Mouse (Mus musculus): ENCODE data around the gene Ndufs6.

Gene Ndufs6

GRCm38 (mm10) chr13:73327827-73328698 lies at the start of gene Ndufs6, which contains the start of gene Mrpl36:
Gene Ndufs6 (minus strand): TSS chr13:73328542.
Gene Mrpl36 (plus strand): TSS chr13:73328513.
- Histone ChIP-seq H3K4me1 (replicated peaks; ENCODE audit: low read depth, low read length) (peaks cover 79% of the 10 kb centered on the region), H3K36me3 (ENCODE audit: insufficient read depth, low read length) (peaks cover 57% of the 10 kb centered on the region), H3K4me3 (replicated peaks; ENCODE audit: low read length) (peak within 1 kb of the TSS; percentile 98), H3K27me3 (ENCODE audit: insufficient read depth, low read length) (no peaks in the 10 kb centered on the region), H3K9me3 (ENCODE audit: low read length) (no peaks in the 10 kb centered on the region)
- TF ChIP-seq NANOG (IDR thresholded peaks at IDR 0.05; ENCODE audit: borderline replicate concordance, low read length) (no peak), POU5F1 (IDR thresholded peaks at IDR 0.05; ENCODE audit: borderline replicate concordance, low read length) (no peak), CTCF (conservative IDR thresholded peaks at IDR 0.05; ENCODE audit: low read length) (no peak)

GRCm38 (mm10) chr13:73377637-73378036 lies 49.3 kb upstream of the Ndufs6 start:
- TF ChIP-seq CTCF (conservative IDR thresholded peaks at IDR 0.05; ENCODE audit: low read length): no peak
- TF ChIP-seq POU5F1 (IDR thresholded peaks at IDR 0.05; ENCODE audit: borderline replicate concordance, low read length): no peak
- TF ChIP-seq NANOG (IDR thresholded peaks at IDR 0.05; ENCODE audit: borderline replicate concordance, low read length): no peak
- Histone ChIP-seq H3K4me1 (replicated peaks; ENCODE audit: low read depth, low read length) (0 out of 2 replicates have a peak, but pooled peaks cover 4% of the 10 kb centered on the region), H3K36me3 (ENCODE audit: insufficient read depth, low read length) (no peaks in the 10 kb centered on the region), H3K27me3 (ENCODE audit: insufficient read depth, low read length) (0 out of 2 replicates have a peak, but pooled peaks cover 4% of the 10 kb centered on the region), H3K4me3 (replicated peaks; ENCODE audit: low read length) (no peak overlapping the region), H3K9me3 (ENCODE audit: low read length) (no peaks in the 10 kb centered on the region)

GRCm38 (mm10) chr13:73374612-73375011 lies 46.3 kb upstream of the Ndufs6 start:
- Histone ChIP-seq H3K36me3 (ENCODE audit: insufficient read depth, low read length) (no peaks in the 10 kb centered on the region), H3K4me3 (replicated peaks; ENCODE audit: low read length) (no peak overlapping the region), H3K27me3 (ENCODE audit: insufficient read depth, low read length) (0 out of 2 replicates have a peak, but pooled peaks cover 4% of the 10 kb centered on the region), H3K9me3 (ENCODE audit: low read length) (no peaks in the 10 kb centered on the region), H3K4me1 (replicated peaks; ENCODE audit: low read depth, low read length) (no peaks in the 10 kb centered on the region)
- no peak for TF ChIP-seq CTCF (conservative IDR thresholded peaks at IDR 0.05; ENCODE audit: low read length)
- no peak for TF ChIP-seq POU5F1 (IDR thresholded peaks at IDR 0.05; ENCODE audit: borderline replicate concordance, low read length)
- no peak for TF ChIP-seq NANOG (IDR thresholded peaks at IDR 0.05; ENCODE audit: borderline replicate concordance, low read length)

GRCm38 (mm10) chr13:73373367-73373766 lies 45.0 kb upstream of the Ndufs6 start:
- Histone ChIP-seq H3K36me3 (ENCODE audit: insufficient read depth, low read length) (no peaks in the 10 kb centered on the region), H3K4me1 (replicated peaks; ENCODE audit: low read depth, low read length) (no peaks in the 10 kb centered on the region), H3K9me3 (ENCODE audit: low read length) (no peaks in the 10 kb centered on the region), H3K4me3 (replicated peaks; ENCODE audit: low read length) (no peak overlapping the region), H3K27me3 (ENCODE audit: insufficient read depth, low read length) (no peaks in the 10 kb centered on the region)
- TF ChIP-seq NANOG (IDR thresholded peaks at IDR 0.05; ENCODE audit: borderline replicate concordance, low read length): no peak
- TF ChIP-seq CTCF (conservative IDR thresholded peaks at IDR 0.05; ENCODE audit: low read length): no peak
- no peak for TF ChIP-seq POU5F1 (IDR thresholded peaks at IDR 0.05; ENCODE audit: borderline replicate concordance, low read length)

GRCm38 (mm10) chr13:73357106-73357505 lies 28.8 kb upstream of the Ndufs6 start:
- no peaks in the 10 kb centered on the region for H3K36me3 ChIP-seq (ENCODE audit: insufficient read depth, low read length)
- H3K4me1 ChIP-seq (replicated peaks; ENCODE audit: low read depth, low read length): peaks cover 11% of the 10 kb centered on the region
- no peak overlapping the region for H3K4me3 ChIP-seq (replicated peaks; ENCODE audit: low read length)
- no peak for TF ChIP-seq NANOG (IDR thresholded peaks at IDR 0.05; ENCODE audit: borderline replicate concordance, low read length)
- no peak for TF ChIP-seq CTCF (conservative IDR thresholded peaks at IDR 0.05; ENCODE audit: low read length)
- TF ChIP-seq POU5F1 (IDR thresholded peaks at IDR 0.05; ENCODE audit: borderline replicate concordance, low read length): no peak
- H3K9me3 ChIP-seq (ENCODE audit: low read length): no peaks in the 10 kb centered on the region
- peaks cover 8% of the 10 kb centered on the region for H3K27me3 ChIP-seq (ENCODE audit: insufficient read depth, low read length)

GRCm38 (mm10) chr13:73352491-73352890 lies 24.1 kb upstream of the Ndufs6 start:
- TF ChIP-seq POU5F1 (IDR thresholded peaks at IDR 0.05; ENCODE audit: borderline replicate concordance, low read length) (no peak), NANOG (IDR thresholded peaks at IDR 0.05; ENCODE audit: borderline replicate concordance, low read length) (no peak), CTCF (conservative IDR thresholded peaks at IDR 0.05; ENCODE audit: low read length) (no peak)
- H3K4me3 ChIP-seq (replicated peaks; ENCODE audit: low read length): no peak overlapping the region
- H3K36me3 ChIP-seq (ENCODE audit: insufficient read depth, low read length): no peaks in the 10 kb centered on the region
- H3K27me3 ChIP-seq (ENCODE audit: insufficient read depth, low read length): peaks cover 8% of the 10 kb centered on the region
- H3K4me1 ChIP-seq (replicated peaks; ENCODE audit: low read depth, low read length): peaks cover 37% of the 10 kb centered on the region
- H3K9me3 ChIP-seq (ENCODE audit: low read length): no peaks in the 10 kb centered on the region

GRCm38 (mm10) chr13:73351910-73352309 lies 23.6 kb upstream of the Ndufs6 start:
- Histone ChIP-seq H3K9me3 (ENCODE audit: low read length) (no peaks in the 10 kb centered on the region), H3K27me3 (ENCODE audit: insufficient read depth, low read length) (peaks cover 8% of the 10 kb centered on the region), H3K36me3 (ENCODE audit: insufficient read depth, low read length) (no peaks in the 10 kb centered on the region), H3K4me1 (replicated peaks; ENCODE audit: low read depth, low read length) (peaks cover 39% of the 10 kb centered on the region), H3K4me3 (replicated peaks; ENCODE audit: low read length) (no peak overlapping the region)
- no peak for TF ChIP-seq POU5F1 (IDR thresholded peaks at IDR 0.05; ENCODE audit: borderline replicate concordance, low read length)
- TF ChIP-seq NANOG (IDR thresholded peaks at IDR 0.05; ENCODE audit: borderline replicate concordance, low read length): no peak
- no peak for TF ChIP-seq CTCF (conservative IDR thresholded peaks at IDR 0.05; ENCODE audit: low read length)

GRCm38 (mm10) chr13:73350741-73351140 lies 22.4 kb upstream of the Ndufs6 start:
- Histone ChIP-seq H3K27me3 (ENCODE audit: insufficient read depth, low read length) (peaks cover 8% of the 10 kb centered on the region), H3K9me3 (ENCODE audit: low read length) (no peaks in the 10 kb centered on the region), H3K36me3 (ENCODE audit: insufficient read depth, low read length) (no peaks in the 10 kb centered on the region), H3K4me1 (replicated peaks; ENCODE audit: low read depth, low read length) (peaks cover 38% of the 10 kb centered on the region), H3K4me3 (replicated peaks; ENCODE audit: low read length) (no peak overlapping the region)
- no peak for TF ChIP-seq CTCF (conservative IDR thresholded peaks at IDR 0.05; ENCODE audit: low read length)

All from E14TG2a.4 (cell line).